Mouse (Mus musculus) kidney, adult 9 months (tissue): ENCODE data around the gene Chsy1.

ENCODE experiments used
- DNase-seq: peaks from one replicate; pipeline ENCODE4 v3.0.0; 2022

Gene Chsy1

DNA sequence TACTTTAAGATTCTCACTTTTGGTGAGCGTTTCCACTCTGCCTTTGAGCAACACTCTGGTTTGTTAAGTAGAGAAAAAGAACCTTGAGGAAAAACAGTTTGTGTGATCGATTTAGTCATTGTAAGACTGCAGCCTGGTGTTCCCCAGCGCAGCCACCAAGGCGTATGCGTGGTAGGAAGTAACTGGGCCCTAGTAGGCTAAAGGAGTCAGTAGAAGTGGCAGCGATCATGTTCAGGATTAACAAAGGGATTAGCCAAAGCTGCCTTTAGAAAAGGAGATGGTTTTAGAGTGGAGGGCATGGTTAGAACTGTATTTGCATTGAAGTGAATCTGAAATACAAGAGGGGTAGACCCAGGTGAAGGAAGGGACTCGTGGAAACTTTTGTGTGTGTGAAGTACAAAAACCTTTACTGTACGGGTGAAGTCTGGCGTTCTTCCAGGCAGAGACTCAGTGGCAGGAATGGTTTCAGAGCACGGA is 1.4 kb downstream of the Chsy1 start:
- DNase-seq = no peak

DNA sequence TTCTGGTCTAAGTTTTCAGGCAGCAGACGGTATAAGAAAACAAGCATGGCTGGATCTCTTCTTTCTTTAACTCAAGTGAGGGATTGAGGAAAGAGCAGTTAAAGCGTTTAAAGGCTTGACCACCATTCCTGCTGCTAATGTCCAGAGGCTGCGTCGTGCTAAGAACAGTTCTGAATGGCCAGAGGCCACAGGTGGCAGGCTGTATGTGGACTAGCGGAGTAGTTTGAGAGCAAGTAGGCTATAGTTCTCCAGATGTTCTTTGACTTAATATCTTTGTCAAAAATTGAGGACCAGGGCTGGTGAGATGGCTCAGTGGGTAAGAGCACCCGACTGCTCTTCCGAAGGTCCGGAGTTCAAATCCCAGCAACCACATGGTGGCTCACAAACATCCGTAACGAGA is 1.9 kb downstream of the Chsy1 start:
- DNase-seq = no peak

DNA sequence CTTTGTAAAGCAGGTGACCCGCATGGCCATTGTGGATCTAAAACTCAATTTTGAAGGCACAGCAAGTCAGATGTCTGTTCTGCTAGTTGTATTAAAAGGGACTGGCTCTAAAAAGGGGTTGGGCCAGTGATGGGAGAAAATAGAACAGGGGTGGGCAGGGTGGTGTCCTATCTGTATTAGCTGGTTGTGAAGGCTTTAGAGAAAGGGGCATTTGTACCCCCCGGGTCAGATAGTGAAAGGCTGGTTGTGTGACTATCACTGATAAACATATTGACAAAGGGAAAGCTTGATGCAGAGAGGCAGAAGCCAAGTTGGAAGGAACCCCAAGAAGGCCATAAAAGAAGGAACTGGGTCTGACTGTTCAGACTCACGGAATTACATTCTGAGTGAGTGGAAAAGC is 4.2 kb downstream of the Chsy1 start:
- DNase-seq = no peak

DNA sequence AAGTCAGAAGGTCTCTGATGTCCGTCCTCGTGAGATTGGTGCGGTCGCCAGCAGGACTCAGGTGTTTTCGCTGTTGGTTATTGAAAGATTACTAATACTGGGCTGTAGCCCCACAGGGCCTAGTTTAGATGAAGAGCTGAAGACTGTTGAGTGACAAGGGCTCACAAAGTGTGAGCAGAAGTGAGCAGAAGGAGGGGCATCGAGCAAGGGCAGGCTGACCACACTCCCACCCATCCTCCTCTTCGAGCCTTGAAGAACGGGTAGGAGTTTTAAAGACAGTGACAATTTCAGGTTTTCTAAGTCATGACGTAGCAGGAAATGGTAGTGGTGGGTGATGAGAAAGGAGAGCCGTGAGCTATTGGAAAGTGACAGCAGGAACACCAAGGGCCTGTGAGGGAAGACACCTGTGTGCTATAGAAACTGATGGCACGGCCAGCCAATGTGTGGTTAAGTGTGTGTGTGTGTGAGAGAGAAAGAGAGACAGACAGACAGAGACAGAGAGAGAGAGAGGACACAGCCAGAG is 6.6 kb downstream of the Chsy1 start:
- no peak for DNase-seq

DNA sequence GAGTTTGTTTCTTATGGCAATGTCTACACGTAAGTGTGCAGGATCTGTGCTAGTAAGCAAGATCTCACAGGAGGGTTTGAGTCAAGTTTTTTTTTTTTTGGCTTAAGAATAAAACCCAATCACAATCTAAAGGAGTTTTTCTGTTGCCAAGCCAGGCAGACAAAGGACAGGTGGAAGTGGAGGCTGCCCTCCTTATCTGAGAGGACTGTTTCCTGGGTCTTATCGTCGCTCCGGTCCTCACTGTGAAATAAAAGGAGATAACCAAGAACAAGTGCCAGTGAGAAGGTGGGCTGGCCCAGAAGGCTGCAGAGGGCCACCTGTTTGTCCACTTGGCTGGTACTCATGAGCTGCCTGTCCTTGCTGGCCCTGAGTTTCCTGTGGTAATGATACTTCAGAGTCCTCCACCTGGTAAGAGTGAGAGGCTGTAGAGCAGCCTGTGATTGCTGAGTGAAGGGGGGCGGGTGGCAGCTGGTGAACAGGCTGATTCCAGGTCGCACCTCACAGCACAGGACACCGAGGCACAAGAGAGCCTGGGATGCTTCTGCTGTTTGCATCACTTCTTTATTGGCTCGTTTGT is 7.7 kb downstream of the Chsy1 start:
- no peak for DNase-seq

DNA sequence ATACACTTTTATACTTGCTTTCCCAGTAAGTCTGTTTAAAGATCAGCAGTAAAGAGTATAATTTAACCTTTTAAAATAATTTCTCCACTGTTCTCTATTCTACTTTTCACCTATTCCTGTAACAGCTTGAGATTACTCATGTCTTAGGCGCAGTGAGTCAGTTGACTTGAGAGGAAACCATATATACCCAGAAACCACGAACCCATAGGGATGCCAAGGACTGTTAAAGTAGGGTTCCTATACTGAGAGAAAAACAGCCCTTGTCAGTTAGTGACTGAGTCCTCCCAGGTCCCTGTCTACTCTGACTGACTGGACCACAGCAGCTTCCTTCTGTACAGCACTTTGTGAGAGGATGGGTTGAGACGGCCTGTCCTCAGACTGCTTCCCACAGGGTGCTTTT is 8.7 kb downstream of the Chsy1 start:
- no peak for DNase-seq

DNA sequence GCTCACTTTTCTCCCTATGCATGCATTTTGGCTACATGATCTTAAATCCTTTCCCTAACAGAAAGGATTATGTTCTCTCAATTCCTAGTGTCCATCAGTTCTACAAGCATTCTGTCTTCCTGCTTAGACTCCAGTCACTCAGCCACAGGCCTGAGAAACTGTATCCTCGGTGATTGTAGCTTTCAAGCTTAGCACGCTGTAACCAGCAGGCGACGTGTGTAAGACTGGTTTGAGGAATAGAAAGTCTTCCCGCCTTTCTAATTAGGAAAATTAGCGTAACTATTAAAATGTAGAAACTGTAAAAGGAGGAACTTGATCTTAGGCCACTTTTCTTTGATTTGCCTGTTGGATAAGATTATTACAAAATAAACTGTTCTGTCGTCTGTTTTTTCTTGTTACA is 9.5 kb downstream of the Chsy1 start:
- DNase-seq = no peak

DNA sequence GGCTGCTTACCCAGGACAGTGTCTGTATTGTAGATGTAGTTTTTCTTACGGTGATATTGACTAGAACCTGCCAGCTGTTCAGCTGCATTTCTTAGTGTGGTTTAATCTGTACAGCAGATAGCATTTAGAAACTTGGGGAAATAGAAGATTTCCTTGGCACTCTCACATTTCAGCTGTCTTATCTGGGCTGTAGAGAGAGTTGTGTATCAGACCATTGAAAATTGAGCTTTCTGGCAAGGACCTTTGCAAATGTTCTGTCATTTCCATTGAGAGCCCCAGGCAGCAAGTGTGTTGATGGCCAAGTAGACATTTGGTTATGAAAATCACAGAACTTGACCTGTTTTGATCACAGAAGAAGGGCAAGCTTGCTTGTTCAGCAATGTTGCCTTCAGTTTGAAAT is 10.8 kb downstream of the Chsy1 start:
- no peak for DNase-seq

DNA sequence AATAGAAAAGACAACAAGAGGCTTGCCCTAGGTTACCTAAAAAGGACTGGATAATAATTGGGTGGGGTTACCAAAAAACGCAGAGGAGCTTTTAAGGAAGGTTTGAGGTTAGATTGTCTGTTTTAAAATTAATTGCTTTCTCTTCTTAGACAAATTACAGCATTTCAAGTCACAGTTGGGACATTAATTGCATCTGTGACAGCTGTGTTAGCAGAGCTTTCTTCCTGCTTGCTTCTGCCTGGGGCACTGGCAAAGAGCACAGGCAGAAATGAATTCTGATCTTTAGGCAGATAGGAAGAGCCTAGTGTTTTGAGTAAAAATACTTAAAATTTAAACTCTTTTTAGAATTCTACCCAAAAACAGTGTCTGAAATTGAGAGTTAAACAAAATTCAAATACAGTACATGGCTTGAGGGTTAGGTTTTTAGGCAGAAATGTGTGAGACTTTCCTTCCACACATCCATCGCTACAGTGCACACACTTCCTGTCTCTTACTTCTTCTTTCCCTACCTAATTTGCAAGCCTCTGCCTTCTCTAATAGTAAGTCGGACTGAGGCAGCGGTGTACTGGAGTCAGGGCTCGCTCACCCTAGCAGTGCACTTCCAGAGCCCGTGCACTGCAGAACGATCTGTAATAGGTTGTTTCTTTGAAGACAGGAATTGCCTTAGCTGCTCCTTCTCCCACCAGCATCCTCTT is 11.5 kb downstream of the Chsy1 start:
- no peak for DNase-seq

DNA sequence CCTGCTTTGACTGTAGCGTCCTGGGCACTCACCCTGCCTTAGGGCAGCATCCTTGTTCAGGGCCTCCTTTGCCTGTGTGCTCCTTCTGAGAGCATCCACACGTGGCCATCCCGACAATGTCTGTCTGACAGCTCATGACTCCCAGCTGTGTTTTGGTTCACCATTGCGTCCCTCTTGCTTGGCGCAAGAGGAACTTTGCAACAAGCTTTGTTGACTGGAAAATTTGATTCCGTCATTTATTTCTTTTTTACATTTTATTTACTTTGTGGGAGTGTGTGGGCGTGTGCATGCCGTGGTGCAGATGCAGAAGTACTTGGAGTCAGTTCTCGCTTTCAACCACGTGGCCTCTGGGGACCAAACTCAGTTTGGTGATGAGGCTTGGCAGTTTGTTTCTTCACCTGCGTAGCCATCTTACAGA is 15.2 kb downstream of the Chsy1 start:
- DNase-seq = no peak

DNA sequence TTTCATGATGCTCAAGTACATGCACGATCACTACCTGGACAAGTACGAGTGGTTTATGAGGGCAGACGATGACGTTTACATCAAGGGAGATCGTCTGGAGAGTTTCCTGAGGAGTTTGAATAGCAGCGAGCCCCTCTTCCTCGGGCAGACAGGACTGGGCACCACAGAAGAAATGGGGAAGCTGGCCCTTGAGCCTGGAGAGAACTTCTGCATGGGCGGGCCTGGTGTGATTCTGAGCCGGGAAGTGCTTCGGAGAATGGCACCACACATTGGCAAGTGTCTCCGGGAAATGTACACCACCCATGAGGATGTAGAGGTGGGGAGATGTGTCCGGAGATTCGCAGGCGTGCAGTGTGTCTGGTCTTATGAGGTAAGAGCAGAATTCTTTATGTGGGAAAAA is 16.1 kb downstream of the Chsy1 start:
- DNase-seq = no peak

DNA sequence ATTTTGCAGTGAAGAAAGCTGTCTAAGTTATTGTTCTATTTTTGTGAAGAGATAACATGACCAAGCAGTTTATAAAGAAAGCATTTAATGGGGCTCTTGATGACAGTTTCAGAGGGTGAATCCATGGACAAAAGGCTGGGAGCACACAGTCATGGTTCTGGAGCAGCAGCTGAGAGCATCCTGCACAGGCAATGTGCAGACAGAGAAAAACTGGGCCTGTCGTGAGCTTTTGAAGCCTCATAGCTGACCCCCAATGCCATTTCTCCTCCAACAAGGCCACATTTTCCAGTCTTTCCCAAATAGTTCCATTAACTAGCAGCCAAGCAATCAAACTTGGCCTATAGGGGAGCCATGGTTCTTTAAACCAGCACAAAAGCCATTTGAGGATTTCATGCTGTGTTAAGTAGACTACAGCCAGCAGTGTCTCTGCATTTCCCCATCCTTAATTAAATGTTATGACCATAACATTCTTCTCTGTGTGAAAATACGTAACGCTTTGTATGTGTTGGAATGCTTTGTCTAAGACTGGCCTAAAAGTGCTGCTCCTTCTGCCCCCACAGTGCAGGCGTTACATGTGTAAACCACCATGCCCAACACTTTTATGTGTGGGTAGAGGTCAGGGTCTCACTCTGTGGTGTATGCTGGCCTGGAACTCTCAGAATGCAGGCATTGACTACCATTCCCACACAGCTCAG is 18.8 kb downstream of the Chsy1 start:
- DNase-seq = no peak

DNA sequence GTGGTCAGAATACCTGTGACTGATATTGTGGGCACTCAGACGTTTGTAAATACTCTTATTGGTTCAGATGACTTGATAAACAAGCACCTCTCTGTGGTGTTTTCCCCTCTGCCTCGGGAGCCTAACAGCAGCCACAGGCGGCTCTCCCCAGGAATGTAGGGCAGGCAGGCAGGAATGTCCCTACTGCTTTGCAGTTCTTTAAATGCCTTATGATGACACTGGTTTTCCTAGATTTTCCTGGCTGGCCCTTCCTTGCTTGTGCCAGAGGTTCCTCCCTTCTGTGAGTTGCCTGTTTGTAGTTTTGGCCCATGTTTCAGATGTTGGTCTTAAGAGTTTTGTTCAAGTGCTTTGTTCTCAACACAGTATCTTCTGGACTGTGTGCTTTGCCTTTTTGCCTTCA is 19.5 kb downstream of the Chsy1 start:
- no peak for DNase-seq

DNA sequence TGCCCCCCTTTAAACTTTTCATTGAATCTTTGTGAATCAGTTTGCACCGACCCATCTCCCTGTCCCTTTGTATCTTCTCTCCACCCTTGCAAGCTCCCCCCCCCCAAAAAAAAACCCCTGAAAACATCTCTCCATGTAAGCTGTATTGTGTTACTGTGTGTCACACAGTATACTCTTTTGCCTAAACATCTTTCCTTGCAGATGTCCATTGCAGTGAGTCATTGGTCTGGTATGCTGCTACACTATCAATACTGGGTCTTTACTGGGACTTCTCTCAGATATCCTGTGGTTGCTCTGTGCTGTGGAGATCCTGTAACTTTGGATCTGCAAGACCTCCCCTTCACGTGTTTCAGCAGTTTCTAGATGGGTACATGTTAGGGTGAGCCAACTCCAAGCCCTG is 21.0 kb downstream of the Chsy1 start:
- no peak for DNase-seq

DNA sequence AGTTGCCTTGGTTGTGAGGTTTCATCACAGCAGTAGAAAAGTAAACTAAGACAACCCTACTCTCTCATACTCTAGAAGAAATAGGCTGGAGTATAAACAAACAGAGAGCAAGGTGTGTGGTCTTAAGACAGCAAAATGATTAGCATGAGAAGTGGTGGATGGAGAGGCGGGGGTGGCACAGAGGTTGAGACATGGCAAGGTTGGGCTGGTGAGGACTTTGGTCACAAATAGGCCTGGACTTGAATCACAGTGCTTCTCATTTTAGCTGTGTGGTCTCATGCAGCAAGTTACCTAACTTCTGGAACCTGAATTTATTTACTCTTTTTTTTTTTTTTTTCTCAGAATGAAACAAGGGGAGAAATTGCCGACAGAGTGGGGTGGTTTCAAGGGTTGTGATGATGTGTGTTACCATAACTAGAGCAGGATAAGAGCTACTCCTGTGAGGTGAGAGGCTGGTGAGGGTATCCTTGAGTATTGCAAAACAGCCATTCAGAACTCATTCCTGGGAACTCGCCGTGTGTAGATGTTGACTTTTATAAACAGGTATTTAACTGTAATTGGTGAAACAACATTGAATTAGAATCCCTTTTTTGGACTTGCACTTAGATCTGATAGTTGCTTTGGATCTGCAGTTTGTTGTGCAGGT is 22.6 kb downstream of the Chsy1 start:
- no peak for DNase-seq

DNA sequence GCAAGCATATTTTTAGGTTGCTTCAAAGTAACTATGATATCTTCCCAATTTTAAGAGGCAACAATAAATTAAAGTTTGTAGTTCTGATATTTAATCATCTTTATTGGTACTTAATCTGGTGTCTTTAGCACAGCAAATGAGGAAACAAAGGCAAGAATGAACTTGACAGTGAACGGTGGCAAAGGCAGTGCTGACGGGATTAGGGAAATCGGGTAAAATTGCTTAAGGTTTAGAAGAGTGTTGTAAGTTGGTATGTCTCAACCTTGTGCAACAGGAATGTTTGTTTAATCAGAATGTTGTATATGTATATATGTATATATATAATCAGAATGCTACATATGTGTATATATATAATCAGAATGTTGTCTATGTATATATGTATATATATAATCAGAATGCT is 24.8 kb downstream of the Chsy1 start:
- no peak for DNase-seq

DNA sequence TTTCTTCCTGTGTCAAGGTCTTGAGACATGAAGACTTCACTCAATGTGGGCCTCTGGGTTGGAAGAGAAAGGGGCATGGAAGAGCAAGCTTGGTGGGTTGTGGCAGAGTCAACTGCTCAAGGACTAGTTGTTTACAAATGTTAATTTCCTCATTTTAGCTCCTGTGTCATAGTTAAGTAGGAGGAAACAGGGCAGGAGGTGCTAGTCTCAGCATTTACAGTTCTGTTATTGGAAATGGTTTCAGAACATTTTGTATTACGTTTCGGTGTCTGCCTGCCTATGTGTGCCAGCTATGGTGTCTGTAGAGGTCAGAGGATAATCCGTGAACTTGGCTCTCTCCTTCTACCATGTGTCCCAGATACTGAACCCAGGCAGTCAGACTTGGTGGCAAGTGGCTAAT is 26.3 kb downstream of the Chsy1 start:
- peak; percentile 41 for DNase-seq

DNA sequence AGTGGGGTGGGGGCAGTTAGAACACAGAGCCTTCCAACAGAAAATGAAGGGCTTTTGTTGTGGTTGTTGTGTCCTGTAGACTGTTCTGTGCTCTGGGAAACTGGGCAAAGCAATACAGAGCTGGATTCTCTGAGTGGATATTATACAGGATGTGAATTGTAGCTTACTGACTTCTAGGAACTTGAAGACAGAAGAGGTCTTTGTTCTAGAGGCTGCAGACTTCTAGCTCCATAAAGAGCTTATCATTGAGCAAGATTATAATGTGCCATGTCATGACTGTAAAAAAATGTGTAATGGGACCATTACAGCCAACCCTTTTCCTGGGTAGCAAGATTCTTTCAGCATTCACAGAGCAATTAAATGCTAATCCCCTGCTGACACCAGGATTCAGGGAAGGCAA is 26.9 kb downstream of the Chsy1 start:
- no peak for DNase-seq

DNA sequence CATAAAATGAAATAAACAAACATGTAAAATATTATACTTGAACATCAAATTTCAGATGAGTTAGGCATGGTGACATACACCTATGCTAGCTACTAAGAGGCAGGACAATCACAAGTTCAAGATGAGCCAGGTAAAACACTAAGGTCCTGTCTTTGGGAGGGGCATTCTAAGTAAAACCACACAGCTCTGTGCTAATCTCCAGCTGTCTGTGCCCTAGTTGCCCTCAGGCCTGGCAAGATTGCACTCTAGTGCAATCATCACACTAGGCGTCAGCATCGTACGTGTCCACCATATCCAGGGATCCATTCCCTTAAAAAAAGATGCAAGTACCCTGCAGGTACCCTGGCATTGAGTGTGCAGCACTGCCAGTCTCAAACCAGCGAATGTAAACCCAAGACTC is 28.0 kb downstream of the Chsy1 start:
- no peak for DNase-seq

DNA sequence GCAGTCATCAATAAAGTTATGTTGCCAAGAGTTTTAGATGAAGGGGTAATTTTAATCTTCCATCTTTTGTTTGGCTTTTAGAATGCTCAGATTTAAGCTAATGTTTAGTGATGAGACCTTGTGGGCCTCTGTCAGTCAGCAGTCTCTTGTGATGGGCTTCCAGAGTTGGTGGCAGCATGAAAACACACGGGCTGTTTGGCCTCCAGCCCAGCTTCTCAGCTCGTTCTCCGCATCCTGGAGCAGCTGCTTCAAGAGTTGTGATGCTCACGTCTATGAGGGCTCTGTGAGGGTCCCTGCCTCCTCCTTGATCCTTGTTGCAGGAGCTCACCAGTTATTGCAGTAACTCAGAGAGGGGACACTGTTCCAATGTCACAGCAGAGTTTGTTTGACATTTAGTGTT is 29.0 kb downstream of the Chsy1 start:
- no peak for DNase-seq

DNA sequence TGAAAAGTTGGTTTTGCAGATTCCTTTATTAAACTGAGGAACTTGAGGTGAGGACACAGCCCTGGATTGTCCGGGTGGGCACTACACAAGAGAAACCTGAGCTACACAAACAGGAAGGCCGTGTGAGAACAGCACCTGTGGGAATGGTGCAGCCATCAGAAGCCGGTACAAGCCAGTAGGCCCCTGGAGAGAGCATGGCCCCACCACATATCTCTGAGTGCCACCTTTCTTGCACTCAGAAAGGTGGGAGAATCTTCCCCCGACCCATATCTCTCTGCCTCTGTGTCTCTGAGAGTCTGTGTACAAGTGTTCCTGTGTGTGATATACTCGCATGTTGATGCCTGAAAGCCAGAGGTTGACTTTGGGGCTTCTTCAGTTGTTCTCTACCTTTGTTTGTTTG is 29.6 kb downstream of the Chsy1 start:
- DNase-seq = no peak

DNA sequence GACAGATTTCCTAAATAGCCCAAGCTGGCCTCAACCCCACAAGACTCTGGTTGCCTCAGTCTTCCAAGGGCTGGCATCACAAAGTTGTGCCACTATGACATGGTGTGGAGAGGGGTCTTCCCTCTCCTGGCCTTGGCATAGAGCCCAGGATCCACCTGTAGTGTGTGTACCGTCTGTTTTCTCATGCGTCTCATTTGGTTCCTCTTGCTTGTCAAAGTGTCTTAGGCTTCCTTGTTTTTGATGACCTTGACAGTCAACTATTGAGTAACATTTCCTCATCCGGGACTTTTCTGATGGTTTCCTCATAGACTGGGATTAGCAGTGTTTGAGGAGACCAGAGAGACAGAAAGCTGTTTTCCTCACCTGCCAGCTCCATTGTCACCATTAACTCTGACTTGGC is 30.8 kb downstream of the Chsy1 start:
- DNase-seq = no peak

DNA sequence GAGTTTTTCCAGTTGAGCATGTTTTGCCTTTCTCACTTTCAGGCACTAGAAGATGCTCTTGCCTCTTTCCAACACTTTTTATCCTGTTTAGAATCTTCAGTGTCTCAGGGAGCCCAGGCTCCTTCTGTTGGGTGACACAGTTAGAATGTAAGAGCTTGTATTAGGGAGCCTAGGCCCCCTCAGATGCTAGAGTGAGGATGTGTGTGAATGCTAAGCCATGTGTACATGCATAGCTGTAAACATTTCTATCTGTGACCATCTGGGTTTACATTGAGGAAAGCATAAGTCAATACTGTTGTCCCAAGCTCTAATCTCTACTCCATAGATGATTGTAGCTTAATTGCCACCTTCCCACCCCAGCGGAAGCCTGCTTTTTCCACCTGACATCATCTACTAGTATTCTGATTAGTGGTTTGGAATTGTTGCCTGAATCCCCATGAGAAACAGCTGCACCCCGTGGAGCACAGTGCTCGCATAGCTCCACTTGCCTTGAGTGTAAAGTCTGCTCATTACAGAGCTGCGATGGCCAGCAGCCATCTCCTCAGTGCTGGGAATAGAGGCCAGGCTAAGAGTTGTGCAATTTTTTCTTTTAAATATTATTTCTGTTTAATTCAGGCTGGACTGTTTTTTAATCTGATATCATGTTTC is 31.7 kb downstream of the Chsy1 start:
- DNase-seq = no peak
